Mouse (Mus musculus) kidney, postnatal 0 days (tissue): ENCODE data around the gene Esrrg. TPM values are rescaled to one million over a fixed set of nuclear protein-coding genes. Genes with fewer than 3 reads are reported as not detected.

ENCODE experiments used
- ATAC-seq: fragments of 200-750 bp; cut with Nextera tagmentation; replicated peaks from 2 replicates; pipeline ENCODE4 v1.8.0; 2017; ENCODE audit warnings: low read depth, moderate number of reproducible peaks, moderate TSS enrichment, moderate library complexity; ENCODE audit not compliant: low FRiP score
- DNase-seq: peaks from one replicate; pipeline ENCODE4 v3.0.0-alpha.2; 2016; ENCODE audit warnings: low spot score
- H3K27ac ChIP-seq: fragments of 300-500 bp; sonication (generic); 2 replicates; pipeline ENCODE4 v1.5.1; 2014; ENCODE audit warnings: mild to moderate bottlenecking
- H3K27me3 ChIP-seq: fragments of 300-500 bp; sonication (generic); 2 replicates; pipeline ENCODE4 v1.6.1; 2014; ENCODE audit warnings: low read length, mixed read lengths; ENCODE audit not compliant: insufficient read depth
- H3K36me3 ChIP-seq: fragments of 300-500 bp; sonication (generic); 2 replicates; pipeline ENCODE4 v1.6.1; 2014; ENCODE audit warnings: low read length, mixed read lengths; ENCODE audit not compliant: insufficient read depth
- H3K4me1 ChIP-seq: fragments of 300-500 bp; sonication (generic); replicated peaks from 2 replicates; pipeline ENCODE4 v1.6.1; 2014; ENCODE audit warnings: antibody characterized with exemption, low read length, mixed read lengths; ENCODE audit not compliant: insufficient read depth
- H3K4me2 ChIP-seq: fragments of 300-500 bp; sonication (generic); 2 replicates; pipeline ENCODE4 v1.6.1; 2014; ENCODE audit warnings: mild to moderate bottlenecking, low read length, moderate library complexity, mixed read lengths
- H3K4me3 ChIP-seq: fragments of 300-500 bp; sonication (generic); replicated peaks from 2 replicates; pipeline ENCODE4 v1.5.1; 2014; ENCODE audit warnings: low read depth, low read length
- H3K9ac ChIP-seq: fragments of 300-500 bp; sonication (generic); 2 replicates; pipeline ENCODE4 v1.6.1; 2014; ENCODE audit warnings: low read depth, low read length
- H3K9me3 ChIP-seq: fragments of 300-500 bp; sonication (generic); replicated peaks from 2 replicates; pipeline ENCODE4 v1.6.1; 2016; ENCODE audit warnings: low read length, inconsistent platforms, mixed read lengths
- CTCF ChIP-seq: IDR thresholded peaks from 2 replicates; pipeline ENCODE4 v1.5.1; 2016; ENCODE audit warnings: antibody characterized with exemption, low read depth, mild to moderate bottlenecking, moderate library complexity
- WGBS: fragments of 180-500 bp; shearing (Covaris S2); extraction: QIAGEN DNeasy Blood & Tissue Kit; methylation state at CpG from one replicate; pipeline ENCODE4 v1.1.7; 2014; 5-methylcytosine and 5-hydroxymethylcytosine counted together
- polyA plus RNA-seq: library from polyadenylated mRNA; unstranded; fragments of >200 nt; fragmentation: Nextera tagmentation; extraction: Ambion mirVana; gene quantifications from 2 replicates; pipeline ENCODE4 v1.2.1, GENCODE M21; 2015

Gene Esrrg
- polyA plus RNA-seq, 1 experiment from 2014 or later, result 26.0 TPM

GRCm38 (mm10) chr1:187694865-187695264, 86.3 kb downstream of the Esrrg start:
- TF ChIP-seq CTCF, result no peak
- WGBS, result 73% methylated on average over 4 of the region's 4 CpGs
- Histone ChIP-seq H3K27ac (no peak overlapping the region), H3K4me2 (no peak overlapping the region), H3K36me3 (no peaks in the 10 kb centered on the region), H3K4me1 (no peaks in the 10 kb centered on the region), H3K27me3 (no peaks in the 10 kb centered on the region), H3K4me3 (no peak overlapping the region), H3K9me3 (no peaks in the 10 kb centered on the region), H3K9ac (no peak overlapping the region)
- ATAC-seq (no peak), DNase-seq (no peak)

GRCm38 (mm10) chr1:187698201-187698600, 89.6 kb downstream of the Esrrg start:
- no peak overlapping the region for H3K4me3 ChIP-seq
- no peak for DNase-seq
- no peaks in the 10 kb centered on the region for H3K4me1 ChIP-seq
- no peaks in the 10 kb centered on the region for H3K27me3 ChIP-seq
- WGBS, result 92% methylated on average over 9 of the region's 9 CpGs
- no peak for TF ChIP-seq CTCF
- H3K4me2 ChIP-seq, result no peak overlapping the region
- H3K9ac ChIP-seq, result no peak overlapping the region
- ATAC-seq, result no peak
- H3K27ac ChIP-seq, result no peak overlapping the region
- no peaks in the 10 kb centered on the region for H3K9me3 ChIP-seq
- H3K36me3 ChIP-seq, result no peaks in the 10 kb centered on the region

- Histone ChIP-seq H3K9ac (no peak overlapping the region), H3K4me2 (no peak overlapping the region), H3K27me3 (no peaks in the 10 kb centered on the region), H3K36me3 (no peaks in the 10 kb centered on the region), H3K4me1 (no peaks in the 10 kb centered on the region), H3K27ac (no peak overlapping the region), H3K9me3 (no peaks in the 10 kb centered on the region), H3K4me3 (no peak overlapping the region)
- ATAC-seq (no peak), DNase-seq (no peak)
- TF ChIP-seq CTCF, result no peak
- 66% methylated on average over 2 of the region's 2 CpGs for WGBS
Observed at GRCm38 (mm10) chr1:187700963-187701362, 92.4 kb downstream of the Esrrg start.

- WGBS, result 88% methylated on average over 4 of the region's 4 CpGs
- no peak for TF ChIP-seq CTCF
- no peak for ATAC-seq
Observed at GRCm38 (mm10) chr1:187704921-187705320, 96.3 kb downstream of the Esrrg start.

GRCm38 (mm10) chr1:187705348-187705747, 96.8 kb downstream of the Esrrg start:
- H3K4me2 ChIP-seq, result no peak overlapping the region
- no peaks in the 10 kb centered on the region for H3K4me1 ChIP-seq
- DNase-seq (no peak), ATAC-seq (no peak)
- H3K9me3 ChIP-seq, result no peaks in the 10 kb centered on the region
- no peak overlapping the region for H3K27ac ChIP-seq
- 79% methylated on average over 5 of the region's 5 CpGs for WGBS
- TF ChIP-seq CTCF, result no peak
- no peaks in the 10 kb centered on the region for H3K27me3 ChIP-seq
- no peak overlapping the region for H3K4me3 ChIP-seq
- H3K9ac ChIP-seq, result no peak overlapping the region
- no peaks in the 10 kb centered on the region for H3K36me3 ChIP-seq

More at GRCm38 (mm10) chr1:187704921-187705320, 96.3 kb downstream of the Esrrg start:
- DNase-seq, result no peak
- no peaks in the 10 kb centered on the region for H3K9me3 ChIP-seq
- no peaks in the 10 kb centered on the region for H3K36me3 ChIP-seq
- H3K4me3 ChIP-seq, result no peak overlapping the region
- no peak overlapping the region for H3K4me2 ChIP-seq
- H3K4me1 ChIP-seq, result no peaks in the 10 kb centered on the region
- H3K27me3 ChIP-seq, result no peaks in the 10 kb centered on the region
- H3K27ac ChIP-seq, result no peak overlapping the region
- H3K9ac ChIP-seq, result no peak overlapping the region

- 56% methylated on average over 6 of the region's 6 CpGs for WGBS
- Histone ChIP-seq H3K4me1 (no peaks in the 10 kb centered on the region), H3K27ac (no peak overlapping the region), H3K9ac (no peak overlapping the region), H3K9me3 (no peaks in the 10 kb centered on the region), H3K4me2 (no peak overlapping the region), H3K27me3 (no peaks in the 10 kb centered on the region), H3K4me3 (no peak overlapping the region), H3K36me3 (no peaks in the 10 kb centered on the region)
- TF ChIP-seq CTCF, result no peak
- no peak for DNase-seq
- no peak for ATAC-seq
Observed at GRCm38 (mm10) chr1:187706046-187706445, 97.5 kb downstream of the Esrrg start.

- H3K36me3 ChIP-seq, result no peaks in the 10 kb centered on the region
- H3K9me3 ChIP-seq, result no peaks in the 10 kb centered on the region
- no peak overlapping the region for H3K9ac ChIP-seq
- H3K4me1 ChIP-seq, result no peaks in the 10 kb centered on the region
- H3K4me2 ChIP-seq, result no peak overlapping the region
- no peak overlapping the region for H3K4me3 ChIP-seq
- no peaks in the 10 kb centered on the region for H3K27me3 ChIP-seq
- no peak overlapping the region for H3K27ac ChIP-seq
- ATAC-seq (no peak), DNase-seq (no peak)
- no peak for TF ChIP-seq CTCF
Observed at GRCm38 (mm10) chr1:187707176-187707575, 98.6 kb downstream of the Esrrg start.
